20 mouse cellular contexts compared by ENCODE assay signal in the genomic region with DNA sequence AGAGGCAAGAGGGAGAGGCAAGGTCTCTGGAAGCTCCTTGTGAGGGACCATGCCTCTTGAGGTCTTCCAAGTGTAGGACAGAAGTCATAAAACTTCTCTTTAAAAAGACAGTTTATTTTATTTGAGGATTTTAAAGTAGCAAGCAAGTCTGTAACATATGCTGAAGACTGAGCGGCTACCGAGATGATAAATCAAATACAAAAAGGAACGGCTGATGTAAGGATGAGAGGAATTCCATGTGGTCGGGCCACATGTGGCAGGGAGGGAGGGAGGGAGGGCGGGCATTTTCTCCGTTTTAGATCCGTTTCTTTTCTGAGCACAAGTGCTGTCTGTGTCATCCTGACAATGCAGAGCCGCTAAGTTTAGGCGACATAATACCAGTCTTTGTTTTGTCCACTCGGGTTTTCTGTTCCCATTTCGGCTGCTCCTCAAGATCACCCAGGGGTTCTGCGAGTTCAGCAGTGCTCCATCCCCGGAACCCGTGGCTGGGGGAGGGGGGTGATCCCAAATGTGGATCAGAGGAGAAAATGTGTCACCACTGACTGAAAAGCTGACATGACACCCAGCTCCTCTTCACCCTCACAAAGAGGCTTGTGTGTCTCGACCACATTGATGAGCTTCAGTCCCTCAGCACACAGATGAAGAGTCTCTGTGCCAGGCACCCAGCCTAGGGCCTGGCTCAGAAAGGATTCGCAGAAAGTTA. TPM values are rescaled to one million over a fixed set of nuclear protein-coding genes. Genes with fewer than 3 reads are reported as not detected.
DNase-seq lines count a peak whose midpoint lies in the region; ATAC-seq lines count a peak whose summit lies in the region.
"Had no signal": no experiment of that assay in that cellular context is flagged by ENCODE, and none has a peak within 500 bp of the region (broad histone marks: within the 10 kb centered on the region; RNA-seq: fewer than 3 reads in every experiment).

No protein-coding gene starts in this region.

- no peaks in the 10 kb centered on the region for H3K36me3 ChIP-seq in intestine, embryonic 16.5 days (ENCODE audit: control insufficient read depth, insufficient read depth, low read length)
- H3K36me3 ChIP-seq in intestine, embryonic 15.5 days = no peaks in the 10 kb centered on the region
- no peaks in the 10 kb centered on the region for H3K36me3 ChIP-seq in embryonic facial prominence, embryonic 10.5 days (replicated peaks)
- H3K36me3 ChIP-seq in limb, embryonic 15.5 days = no peaks in the 10 kb centered on the region
- H3K36me3 ChIP-seq in midbrain, embryonic 11.5 days (ENCODE audit: control insufficient read depth, insufficient read depth, low read length) = no peaks in the 10 kb centered on the region
- H3K36me3 ChIP-seq: heart, embryonic 12.5 days; midbrain, embryonic 12.5 days had no signal

- DNase-seq in lung, postnatal 10 days = peak; percentile 24
- no peak for DNase-seq in lung, postnatal 4 days
- DNase-seq in embryonic facial prominence, embryonic 10.5 days (ENCODE audit: low spot score) = no peak
- no peak for DNase-seq in midbrain, embryonic 11.5 days (ENCODE audit: low spot score, missing footprints)
- DNase-seq in heart, adult 18-20 months = no peak
- DNase-seq: cerebellum, adult 11-12 months; cerebellum, postnatal 36 days; forebrain, postnatal 0 days; gastrocnemius, postnatal 14 days; kidney, postnatal 14 days; thymus, postnatal 36 days had no signal

- no peaks in the 10 kb centered on the region for H3K4me1 ChIP-seq in intestine, embryonic 16.5 days (ENCODE audit: control insufficient read depth, insufficient read depth, low read length)
- H3K4me1 ChIP-seq in intestine, embryonic 15.5 days (replicated peaks) = no peaks in the 10 kb centered on the region
- H3K4me1 ChIP-seq in embryonic facial prominence, embryonic 10.5 days = peaks cover 7% of the 10 kb centered on the region
- 0 out of 2 replicates have a peak, but pooled peaks cover 4% of the 10 kb centered on the region for H3K4me1 ChIP-seq in limb, embryonic 15.5 days
- H3K4me1 ChIP-seq in midbrain, embryonic 11.5 days (ENCODE audit: control insufficient read depth, insufficient read depth, low read length) = no peaks in the 10 kb centered on the region
- H3K4me1 ChIP-seq: midbrain, embryonic 12.5 days had no signal

- no peaks in the 10 kb centered on the region for H3K9me3 ChIP-seq in intestine, embryonic 16.5 days (ENCODE audit: control insufficient read depth, low read length)
- no peaks in the 10 kb centered on the region for H3K9me3 ChIP-seq in intestine, embryonic 15.5 days
- no peaks in the 10 kb centered on the region for H3K9me3 ChIP-seq in embryonic facial prominence, embryonic 10.5 days
- no peaks in the 10 kb centered on the region for H3K9me3 ChIP-seq in limb, embryonic 15.5 days
- H3K9me3 ChIP-seq in midbrain, embryonic 11.5 days (ENCODE audit: control insufficient read depth, low read length) = no peaks in the 10 kb centered on the region
- H3K9me3 ChIP-seq: heart, embryonic 12.5 days; midbrain, embryonic 12.5 days had no signal

- 39% methylated on average over 16 of the region's 16 CpGs for whole genome bisulfite sequencing in intestine, embryonic 16.5 days
- 41% methylated on average over 16 of the region's 16 CpGs for WGBS in intestine, embryonic 15.5 days
- WGBS in embryonic facial prominence, embryonic 10.5 days = 44% methylated on average over 16 of the region's 16 CpGs
- 55% methylated on average over 16 of the region's 16 CpGs for WGBS in limb, embryonic 15.5 days
- WGBS in midbrain, embryonic 11.5 days = 55% methylated on average over 16 of the region's 16 CpGs

- no peaks in the 10 kb centered on the region for H3K27me3 ChIP-seq in intestine, embryonic 16.5 days (replicated peaks; ENCODE audit: control insufficient read depth, insufficient read depth, low read length)
- no peaks in the 10 kb centered on the region for H3K27me3 ChIP-seq in intestine, embryonic 15.5 days (replicated peaks)
- H3K27me3 ChIP-seq in embryonic facial prominence, embryonic 10.5 days (replicated peaks; ENCODE audit: low read depth, poor library complexity, severe bottlenecking) = no peaks in the 10 kb centered on the region
- no peaks in the 10 kb centered on the region for H3K27me3 ChIP-seq in limb, embryonic 15.5 days
- H3K27me3 ChIP-seq in midbrain, embryonic 11.5 days (ENCODE audit: control insufficient read depth, insufficient read depth, low read length) = no peaks in the 10 kb centered on the region
- H3K27me3 ChIP-seq: CH12.LX; heart, embryonic 12.5 days; midbrain, embryonic 12.5 days had no signal

- H3K9ac ChIP-seq in intestine, embryonic 16.5 days (ENCODE audit: low read depth, low read length) = no peak overlapping the region
- H3K9ac ChIP-seq in intestine, embryonic 15.5 days = no peak overlapping the region
- H3K9ac ChIP-seq in limb, embryonic 15.5 days = no peak overlapping the region
- H3K9ac ChIP-seq in midbrain, embryonic 11.5 days (ENCODE audit: low read length) = no peak overlapping the region
- H3K9ac ChIP-seq: forebrain, postnatal 0 days; heart, embryonic 12.5 days; midbrain, embryonic 12.5 days had no signal

- no peak overlapping the region for H3K27ac ChIP-seq in intestine, embryonic 16.5 days (ENCODE audit: low read length)
- H3K27ac ChIP-seq in intestine, embryonic 15.5 days = no peak overlapping the region
- 0 out of 2 replicates have a peak overlapping the region, but pooled peaks have one; percentile 27 for H3K27ac ChIP-seq in embryonic facial prominence, embryonic 10.5 days (replicated peaks)
- H3K27ac ChIP-seq in limb, embryonic 15.5 days = peak overlapping the region; percentile 2; the same call in 1 of the 2 replicates
- H3K27ac ChIP-seq in midbrain, embryonic 11.5 days (ENCODE audit: low read depth, low read length) = no peak overlapping the region
- H3K27ac ChIP-seq: midbrain, embryonic 12.5 days had no signal

- 0 out of 2 replicates have a peak, but pooled peaks have one; percentile 23 for ATAC-seq in intestine, embryonic 16.5 days
- no peak for ATAC-seq in intestine, embryonic 15.5 days
- no peak for ATAC-seq in limb, embryonic 15.5 days (ENCODE audit: insufficient number of reproducible peaks, low FRiP score, low TSS enrichment, low read depth)
- no peak for ATAC-seq in midbrain, embryonic 11.5 days (ENCODE audit: low FRiP score)
- ATAC-seq: forebrain, postnatal 0 days had no signal

- H3K4me3 ChIP-seq in intestine, embryonic 16.5 days (ENCODE audit: low read length) = no peak overlapping the region
- no peak overlapping the region for H3K4me3 ChIP-seq in intestine, embryonic 15.5 days (replicated peaks)
- no peak overlapping the region for H3K4me3 ChIP-seq in embryonic facial prominence, embryonic 10.5 days
- H3K4me3 ChIP-seq in limb, embryonic 15.5 days = no peak overlapping the region
- no peak overlapping the region for H3K4me3 ChIP-seq in midbrain, embryonic 11.5 days (ENCODE audit: low read depth, low read length)
- H3K4me3 ChIP-seq: heart, embryonic 12.5 days; midbrain, embryonic 12.5 days had no signal

- H3K4me2 ChIP-seq in intestine, embryonic 16.5 days (ENCODE audit: low read depth, low read length) = no peak overlapping the region
- H3K4me2 ChIP-seq in intestine, embryonic 15.5 days (replicated peaks) = no peak overlapping the region
- no peak overlapping the region for H3K4me2 ChIP-seq in limb, embryonic 15.5 days
- no peak overlapping the region for H3K4me2 ChIP-seq in midbrain, embryonic 11.5 days
- H3K4me2 ChIP-seq: heart, embryonic 12.5 days; midbrain, embryonic 12.5 days had no signal

RNA-seq across cellular contexts. Expression of a gene that starts 10.2 kb away (rescaled TPM):
- 0.54 and 0.73 TPM in 2 replicates for polyA plus RNA-seq in intestine, embryonic 16.5 days (2015; fragmentation: Nextera tagmentation; extraction: Ambion mirVana)
- 0.25 and 0.59 TPM in 2 replicates for polyA plus RNA-seq in intestine, embryonic 15.5 days (2015; fragmentation: Nextera tagmentation; extraction: Ambion mirVana)
- polyA plus RNA-seq in embryonic facial prominence, embryonic 10.5 days (2016; fragmentation: Nextera tagmentation; extraction: Ambion mirVana) = 0.57 and 0.65 TPM in 2 replicates
- polyA plus RNA-seq in limb, embryonic 15.5 days (2015; fragmentation: Nextera tagmentation; extraction: Ambion mirVana) = 1.2 TPM in 2 replicates
- polyA plus RNA-seq in midbrain, embryonic 11.5 days (2014; fragmentation: Nextera tagmentation; extraction: Ambion mirVana) = 0.16 TPM in 1 of 2 replicates, not detected in the other
- total RNA-seq in heart, adult 18-20 months (2021) = under 1 TPM in 1 of 2 experiments, not detected in 1; 0.42 TPM
- total RNA-seq: CH12.LX; forebrain, postnatal 0 days; hematopoietic stem cell, adult 5-6 weeks had no signal
- polyA plus RNA-seq: forebrain, postnatal 0 days; midbrain, embryonic 12.5 days had no signal

RNA-seq across cellular contexts. Expression of a gene that starts 18.4 kb away (rescaled TPM):
- 940 and 946 TPM in 2 replicates for polyA plus RNA-seq in intestine, embryonic 16.5 days (2015; fragmentation: Nextera tagmentation; extraction: Ambion mirVana)
- 832 and 903 TPM in 2 replicates for polyA plus RNA-seq in intestine, embryonic 15.5 days (2015; fragmentation: Nextera tagmentation; extraction: Ambion mirVana)
- 515 and 522 TPM in 2 replicates for polyA plus RNA-seq in embryonic facial prominence, embryonic 10.5 days (2016; fragmentation: Nextera tagmentation; extraction: Ambion mirVana)
- polyA plus RNA-seq in limb, embryonic 15.5 days (2015; fragmentation: Nextera tagmentation; extraction: Ambion mirVana) = 500 and 517 TPM in 2 replicates
- polyA plus RNA-seq in midbrain, embryonic 11.5 days (2014; fragmentation: Nextera tagmentation; extraction: Ambion mirVana) = 466 and 531 TPM in 2 replicates
- total RNA-seq in heart, adult 18-20 months (2021) = 1,000 to 10,000 TPM; 2,045 to 2,202 TPM

RNA-seq across cellular contexts. Expression of a gene that starts 37.1 kb away (rescaled TPM):
- polyA plus RNA-seq in intestine, embryonic 16.5 days (2015; fragmentation: Nextera tagmentation; extraction: Ambion mirVana) = 0.12 TPM in 1 of 2 replicates, not detected in the other
- polyA plus RNA-seq in intestine, embryonic 15.5 days (2015; fragmentation: Nextera tagmentation; extraction: Ambion mirVana) = 0.34 TPM in 1 of 2 replicates, not detected in the other
- not detected in 2 replicates for polyA plus RNA-seq in embryonic facial prominence, embryonic 10.5 days (2016; fragmentation: Nextera tagmentation; extraction: Ambion mirVana)
- 0.28 TPM in 1 of 2 replicates, not detected in the other for polyA plus RNA-seq in limb, embryonic 15.5 days (2015; fragmentation: Nextera tagmentation; extraction: Ambion mirVana)
- 0.23 TPM in 1 of 2 replicates, not detected in the other for polyA plus RNA-seq in midbrain, embryonic 11.5 days (2014; fragmentation: Nextera tagmentation; extraction: Ambion mirVana)
- total RNA-seq in heart, adult 18-20 months (2021) = not detected
- total RNA-seq: adrenal gland, adult 18-20 months; CH12.LX; forebrain, postnatal 0 days; hematopoietic stem cell, adult 5-6 weeks had no signal
- polyA plus RNA-seq: heart, embryonic 12.5 days; liver, embryonic 16.5 days had no signal

RNA-seq across cellular contexts. Expression of a gene that starts 41.4 kb away (rescaled TPM):
- 94.8 and 98.3 TPM in 2 replicates for polyA plus RNA-seq in intestine, embryonic 16.5 days (2015; fragmentation: Nextera tagmentation; extraction: Ambion mirVana)
- polyA plus RNA-seq in intestine, embryonic 15.5 days (2015; fragmentation: Nextera tagmentation; extraction: Ambion mirVana) = 90.3 and 92.0 TPM in 2 replicates
- polyA plus RNA-seq in embryonic facial prominence, embryonic 10.5 days (2016; fragmentation: Nextera tagmentation; extraction: Ambion mirVana) = 137 and 141 TPM in 2 replicates
- 102 and 107 TPM in 2 replicates for polyA plus RNA-seq in limb, embryonic 15.5 days (2015; fragmentation: Nextera tagmentation; extraction: Ambion mirVana)
- 97.1 and 110 TPM in 2 replicates for polyA plus RNA-seq in midbrain, embryonic 11.5 days (2014; fragmentation: Nextera tagmentation; extraction: Ambion mirVana)
- total RNA-seq in heart, adult 18-20 months (2021) = 100 to 1,000 TPM in 1 of 2 experiments, 10 to 100 TPM in 1; 93.8 to 101 TPM

Comparison
In these comparisons a context has a peak if more than half of its experiments do, and no peak if none do; other contexts are left out.
1. H3K27ac ChIP-seq: peak in embryonic facial prominence, embryonic 10.5 days (single experiment) and limb, embryonic 15.5 days (single experiment); none in intestine, embryonic 16.5 days (single experiment), intestine, embryonic 15.5 days (single experiment) and midbrain, embryonic 11.5 days (single experiment).